Comparison of ENCODE assay signal across 10 mouse cellular contexts in genomic region chr6:91259440-91260120, GRCm38 (mm10). TPM values are rescaled to one million over a fixed set of nuclear protein-coding genes. Genes with fewer than 3 reads are reported as not detected.
DNase-seq lines count a peak whose midpoint lies in the region; ATAC-seq lines count a peak whose summit lies in the region.
"Had no signal": no experiment of that assay in that cellular context is flagged by ENCODE, and none has a peak within 500 bp of the region (broad histone marks: within the 10 kb centered on the region; RNA-seq: fewer than 3 reads in every experiment).

No protein-coding gene starts in this region.

- peaks cover 11% of the 10 kb centered on the region; the same call in 1 of the 2 replicates for H3K4me1 ChIP-seq in megakaryocyte, embryonic 14.5 days
- peaks cover 10% of the 10 kb centered on the region for H3K4me1 ChIP-seq in forebrain, embryonic 12.5 days
- H3K4me1 ChIP-seq: liver, embryonic 13.5 days had no signal

- 88% methylated on average over 16 of the region's 16 CpGs for WGBS in forebrain, embryonic 12.5 days

- H3K4me3 ChIP-seq in megakaryocyte, embryonic 14.5 days (replicated peaks), result peak overlapping the region; percentile 10
- no peak overlapping the region for H3K4me3 ChIP-seq in forebrain, embryonic 12.5 days (replicated peaks)
- H3K4me3 ChIP-seq: hindbrain, embryonic 12.5 days; liver, embryonic 13.5 days; midbrain, embryonic 15.5 days had no signal

- peaks cover 92% of the 10 kb centered on the region for H3K27me3 ChIP-seq in megakaryocyte, embryonic 14.5 days (replicated peaks)
- no peaks in the 10 kb centered on the region for H3K27me3 ChIP-seq in forebrain, embryonic 12.5 days
- H3K27me3 ChIP-seq: midbrain, embryonic 15.5 days had no signal

- H3K4me2 ChIP-seq in forebrain, embryonic 12.5 days, result no peak overlapping the region
- H3K4me2 ChIP-seq: hindbrain, embryonic 12.5 days; liver, embryonic 13.5 days; midbrain, embryonic 15.5 days had no signal

- H3K27ac ChIP-seq in forebrain, embryonic 12.5 days, result no peak overlapping the region
- H3K27ac ChIP-seq: hindbrain, embryonic 12.5 days; liver, embryonic 13.5 days; midbrain, embryonic 15.5 days had no signal

- H3K36me3 ChIP-seq in megakaryocyte, embryonic 14.5 days (replicated peaks; ENCODE audit: low read length), result no peaks in the 10 kb centered on the region
- no peaks in the 10 kb centered on the region for H3K36me3 ChIP-seq in forebrain, embryonic 12.5 days (replicated peaks)
- H3K36me3 ChIP-seq: hindbrain, embryonic 12.5 days; liver, embryonic 13.5 days; midbrain, embryonic 15.5 days had no signal

- no peak overlapping the region for H3K9ac ChIP-seq in forebrain, embryonic 12.5 days
- H3K9ac ChIP-seq: hindbrain, embryonic 12.5 days; liver, embryonic 13.5 days; midbrain, embryonic 15.5 days had no signal

- DNase-seq in adrenal gland, postnatal 14 days, result peak; percentile 81
- DNase-seq in left cerebral cortex, adult 8-10 months (ENCODE audit: low spot score in 2 of 2), result peak; percentile 42 to 82
- DNase-seq in thymus, postnatal 4 days, result peak; percentile 50
- no peak for DNase-seq in urinary bladder, postnatal 25 days (ENCODE audit: low spot score)
- DNase-seq: liver, embryonic 13.5 days had no signal

- ATAC-seq in megakaryocyte, adult 5-6 weeks (ENCODE audit: poor library complexity, severe bottlenecking), result no peak
- no peak for ATAC-seq in forebrain, embryonic 12.5 days (ENCODE audit: low FRiP score)
- ATAC-seq: midbrain, embryonic 15.5 days had no signal

- H3K9me3 ChIP-seq in megakaryocyte, embryonic 14.5 days, result no peaks in the 10 kb centered on the region
- H3K9me3 ChIP-seq in forebrain, embryonic 12.5 days, result no peaks in the 10 kb centered on the region
- H3K9me3 ChIP-seq: hindbrain, embryonic 12.5 days; liver, embryonic 13.5 days; midbrain, embryonic 15.5 days had no signal

RNA-seq across cellular contexts. Expression of gene Fbln2, which starts 47.3 kb away (rescaled TPM):
- 0.03 TPM in 1 of 2 replicates, not detected in the other for polyA plus RNA-seq in megakaryocyte, embryonic 14.5 days (2012; ENCODE audit: insufficient read depth, low replicate concordance)
- total RNA-seq in megakaryocyte, adult 5-6 weeks (2015), result not detected in 2 replicates
- not detected in 2 replicates for total RNA-seq in megakaryocyte, adult 5-6 weeks (2017)
- 32.3 and 38.2 TPM in 2 replicates for total RNA-seq in adrenal gland, postnatal 14 days (2021)
- total RNA-seq in left cerebral cortex, adult 8-10 months (2022), result 1 to 10 TPM; 6.8 to 8.3 (median 7.3) TPM
- 39.4 and 45.6 TPM in 2 replicates for polyA plus RNA-seq in forebrain, embryonic 12.5 days (2016; fragmentation: Nextera tagmentation; extraction: Ambion mirVana)

Comparison
In these comparisons a context has a peak if more than half of its experiments do, and no peak if none do; other contexts are left out.
1. RNA of gene Fbln2, which starts 47.3 kb away (total RNA-seq): 32.3 to 38.2 TPM in adrenal gland, postnatal 14 days and 6.8 to 8.3 TPM in left cerebral cortex, adult 8-10 months; not detected in megakaryocyte, adult 5-6 weeks; every median in the first group is over 4 times any median in the second.